Mouse (Mus musculus) intestine, embryonic 14.5 days (tissue): ENCODE results near the gene Rab6b. TPM values are rescaled to one million over a fixed set of nuclear protein-coding genes. Genes with fewer than 3 reads are reported as not detected.
A peak's percentile ranks its signal among the peaks of the same experiment; 100 is the strongest.

ENCODE experiments used
- ATAC-seq: fragments of 200-750 bp; cut with Nextera tagmentation; replicated peaks from 2 replicates; pipeline ENCODE4 v1.8.0; 2017; ENCODE audit warnings: low read depth, moderate number of reproducible peaks, moderate TSS enrichment, moderate library complexity; ENCODE audit not compliant: low FRiP score, low TSS enrichment
- DNase-seq: peaks from one replicate; pipeline ENCODE4 v3.0.0-alpha.2; 2018; ENCODE audit warnings: low spot score
- H3K27ac ChIP-seq: fragments of 300-500 bp; sonication (generic); 2 replicates; pipeline ENCODE4 v1.5.1; 2014; ENCODE audit warnings: low read depth, mild to moderate bottlenecking, control low read depth
- H3K27me3 ChIP-seq: fragments of 300-500 bp; sonication (generic); replicated peaks from 2 replicates; pipeline ENCODE4 v1.6.1; 2014; ENCODE audit warnings: low read length, control low read depth; ENCODE audit not compliant: control insufficient read depth, insufficient read depth
- H3K36me3 ChIP-seq: fragments of 300-500 bp; sonication (generic); 2 replicates; pipeline ENCODE4 v1.6.1; 2014; ENCODE audit warnings: low read length, control low read depth; ENCODE audit not compliant: control insufficient read depth, insufficient read depth
- H3K4me1 ChIP-seq: fragments of 300-500 bp; sonication (generic); replicated peaks from 2 replicates; pipeline ENCODE4 v1.6.1; 2014; ENCODE audit warnings: low read length, control low read depth, mixed read lengths; ENCODE audit not compliant: control insufficient read depth, insufficient read depth
- H3K4me2 ChIP-seq: fragments of 300-500 bp; sonication (generic); 2 replicates; pipeline ENCODE4 v1.6.1; 2014; ENCODE audit warnings: low read length
- H3K4me3 ChIP-seq: fragments of 300-500 bp; sonication (generic); 2 replicates; pipeline ENCODE4 v1.5.1; 2014; ENCODE audit warnings: low read depth, low read length, control low read depth, mixed read lengths
- H3K9ac ChIP-seq: fragments of 300-500 bp; sonication (generic); 2 replicates; pipeline ENCODE4 v1.6.1; 2014; ENCODE audit warnings: mild to moderate bottlenecking, low read length
- H3K9me3 ChIP-seq: fragments of 300-500 bp; sonication (generic); 2 replicates; pipeline ENCODE4 v1.6.1; 2016; ENCODE audit warnings: low read length, control low read depth; ENCODE audit not compliant: control insufficient read depth
- WGBS: fragments of 180-500 bp; shearing (Covaris S2); extraction: QIAGEN DNeasy Blood & Tissue Kit; methylation state at CpG from one replicate; pipeline ENCODE4 v1.1.7; 2014; 5-methylcytosine and 5-hydroxymethylcytosine counted together
- polyA plus RNA-seq: library from polyadenylated mRNA; unstranded; fragments of >200 nt; fragmentation: Nextera tagmentation; extraction: Ambion mirVana; gene quantifications from 2 replicates; pipeline ENCODE4 v1.2.1, GENCODE M21; 2014

The Rab6b gene
- polyA plus RNA-seq, 1 experiment from 2014 or later: 5.6 TPM

- Histone ChIP-seq H3K27me3 (peaks cover 7% of the 10 kb centered on the region), H3K4me2 (no peak overlapping the region), H3K4me1 (no peaks in the 10 kb centered on the region), H3K9ac (no peak overlapping the region), H3K4me3 (no peak overlapping the region), H3K27ac (no peak overlapping the region), H3K9me3 (no peaks in the 10 kb centered on the region), H3K36me3 (no peaks in the 10 kb centered on the region)
- 83% methylated on average over 5 of the region's 5 CpGs for WGBS
- no peak for ATAC-seq
- no peak for DNase-seq
These were observed 7.2 kb downstream of the Rab6b start for GRCm38 (mm10) chr9:103118651-103119275.

DNA sequence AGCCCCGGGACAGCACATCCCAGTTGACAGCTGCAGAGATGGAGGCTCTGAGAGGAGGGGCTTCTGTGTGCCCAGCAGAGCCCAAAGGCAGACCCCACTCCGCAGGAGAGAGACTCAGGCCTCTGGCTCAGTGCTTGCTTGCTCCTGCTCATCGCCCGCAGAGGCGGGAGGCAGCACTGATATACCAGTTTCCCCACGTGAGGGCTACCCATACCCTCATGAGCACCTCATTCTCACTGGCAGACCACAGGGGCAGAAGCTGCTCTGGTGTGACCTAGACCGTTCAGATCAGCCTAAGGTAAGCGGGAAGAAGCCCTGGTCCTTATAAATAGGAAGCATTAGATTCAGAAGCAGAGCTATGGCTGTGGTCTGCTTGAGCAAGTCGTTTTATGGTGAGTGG lies 8.2 kb downstream of the Rab6b start:
- 85% methylated on average over 9 of the region's 9 CpGs for WGBS
- ATAC-seq: no peak
- Histone ChIP-seq H3K9ac (no peak overlapping the region), H3K36me3 (no peaks in the 10 kb centered on the region), H3K27me3 (no peaks in the 10 kb centered on the region; the same call in 1 of the 2 replicates), H3K4me2 (no peak overlapping the region), H3K9me3 (no peaks in the 10 kb centered on the region), H3K4me3 (no peak overlapping the region), H3K4me1 (no peaks in the 10 kb centered on the region), H3K27ac (no peak overlapping the region)
- DNase-seq: no peak

DNA sequence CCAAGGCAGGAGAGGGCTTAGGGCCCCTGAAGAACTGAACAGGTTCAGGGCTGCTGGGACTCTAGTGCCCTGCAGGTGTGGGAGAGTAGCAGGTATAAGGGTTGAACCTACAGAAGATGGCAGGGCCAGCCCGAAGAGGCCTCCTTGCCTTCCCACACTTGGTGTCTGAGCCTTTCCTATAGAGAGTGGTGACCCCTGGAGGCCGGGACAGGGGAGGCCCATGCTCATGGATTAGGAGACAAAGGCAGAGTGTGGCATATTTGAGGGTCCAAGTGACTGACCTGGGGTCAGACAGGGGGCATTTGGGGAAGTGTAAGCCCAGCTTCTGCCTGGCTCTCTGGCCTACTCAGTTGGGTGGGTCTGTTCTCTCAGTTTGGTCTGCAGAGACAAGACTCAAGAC lies 8.6 kb downstream of the Rab6b start:
- Histone ChIP-seq H3K27ac (no peak overlapping the region), H3K4me2 (no peak overlapping the region), H3K36me3 (no peaks in the 10 kb centered on the region), H3K4me1 (no peaks in the 10 kb centered on the region), H3K9me3 (no peaks in the 10 kb centered on the region), H3K4me3 (no peak overlapping the region), H3K9ac (no peak overlapping the region), H3K27me3 (no peaks in the 10 kb centered on the region)
- no peak for ATAC-seq
- DNase-seq: no peak
- 51% methylated on average over 2 of the region's 2 CpGs for WGBS

- Histone ChIP-seq H3K4me2 (no peak overlapping the region), H3K9me3 (no peaks in the 10 kb centered on the region), H3K4me3 (no peak overlapping the region), H3K27me3 (no peaks in the 10 kb centered on the region), H3K36me3 (no peaks in the 10 kb centered on the region), H3K4me1 (no peaks in the 10 kb centered on the region), H3K27ac (no peak overlapping the region), H3K9ac (no peak overlapping the region)
- WGBS: 82% methylated on average over 7 of the region's 7 CpGs
- ATAC-seq: no peak
- DNase-seq: no peak
These were observed 10.0 kb downstream of the Rab6b start for GRCm38 (mm10) chr9:103121546-103121945.

- Histone ChIP-seq H3K36me3 (no peaks in the 10 kb centered on the region), H3K4me1 (no peaks in the 10 kb centered on the region), H3K27me3 (no peaks in the 10 kb centered on the region), H3K9ac (no peak overlapping the region), H3K4me2 (no peak overlapping the region), H3K4me3 (no peak overlapping the region), H3K9me3 (no peaks in the 10 kb centered on the region), H3K27ac (no peak overlapping the region)
- no peak for ATAC-seq
- DNase-seq: no peak
- WGBS: 90% methylated on average over 4 of the region's 4 CpGs
These were observed 13.2 kb downstream of the Rab6b start for GRCm38 (mm10) chr9:103124746-103125145.

DNA sequence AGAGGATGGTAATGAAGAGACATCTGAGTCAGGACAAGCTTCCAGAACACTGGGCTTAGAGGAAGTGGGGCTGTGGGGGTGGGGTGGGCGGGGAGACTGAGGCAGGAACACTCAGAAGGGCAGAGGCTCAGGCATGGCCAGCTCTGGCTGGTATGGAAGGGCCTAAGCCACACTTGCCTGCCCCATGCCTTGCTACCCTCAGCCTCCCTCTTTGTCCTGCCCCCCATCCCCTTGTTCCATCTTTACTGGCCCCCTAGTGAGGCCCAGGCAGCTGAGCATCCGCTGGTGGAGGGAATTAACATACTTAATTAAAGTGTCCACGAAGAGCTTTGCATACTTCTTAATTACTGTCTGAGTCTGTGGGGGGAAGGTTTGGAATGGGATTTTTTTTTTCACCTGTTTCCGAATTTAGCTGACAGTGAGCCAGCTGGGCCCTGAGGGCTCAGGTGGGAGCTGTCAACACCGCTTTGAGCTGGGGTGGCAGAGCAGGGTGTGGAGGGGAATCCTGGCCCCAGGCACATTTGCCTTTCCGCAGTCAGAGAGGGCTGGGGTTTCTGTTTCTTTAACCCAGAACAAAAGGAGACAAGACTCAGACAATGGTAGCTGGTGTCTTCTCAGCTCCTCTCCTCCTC lies 22.0 kb downstream of the Rab6b start:
- H3K4me2 ChIP-seq: no peak overlapping the region
- H3K27ac ChIP-seq: no peak overlapping the region
- H3K4me3 ChIP-seq: no peak overlapping the region
- WGBS: 47% methylated on average over 6 of the region's 6 CpGs
- H3K27me3 ChIP-seq: no peaks in the 10 kb centered on the region
- ATAC-seq (no peak), DNase-seq (no peak)
- H3K4me1 ChIP-seq: no peaks in the 10 kb centered on the region
- no peaks in the 10 kb centered on the region for H3K36me3 ChIP-seq
- no peak overlapping the region for H3K9ac ChIP-seq
- H3K9me3 ChIP-seq: no peaks in the 10 kb centered on the region

- Histone ChIP-seq H3K9me3 (no peaks in the 10 kb centered on the region), H3K9ac (no peak overlapping the region), H3K27ac (no peak overlapping the region), H3K4me3 (no peak overlapping the region), H3K4me1 (no peaks in the 10 kb centered on the region), H3K4me2 (no peak overlapping the region), H3K27me3 (no peaks in the 10 kb centered on the region), H3K36me3 (no peaks in the 10 kb centered on the region)
- peak; percentile 79 for ATAC-seq
- WGBS: 41% methylated on average over 9 of the region's 9 CpGs
- DNase-seq: peak; percentile 64
These were observed 23.0 kb downstream of the Rab6b start for GRCm38 (mm10) chr9:103134450-103135030.

GRCm38 (mm10) chr9:103139481-103139880 lies 27.9 kb downstream of the Rab6b start:
- H3K9me3 ChIP-seq: no peaks in the 10 kb centered on the region
- H3K4me1 ChIP-seq: no peaks in the 10 kb centered on the region; the same call in 1 of the 2 replicates
- no peaks in the 10 kb centered on the region for H3K27me3 ChIP-seq
- ATAC-seq: no peak
- H3K27ac ChIP-seq: no peak overlapping the region
- WGBS: 61% methylated on average over 6 of the region's 6 CpGs
- no peaks in the 10 kb centered on the region for H3K36me3 ChIP-seq
- H3K4me2 ChIP-seq: no peak overlapping the region
- no peak overlapping the region for H3K4me3 ChIP-seq
- no peak overlapping the region for H3K9ac ChIP-seq
- DNase-seq: no peak

- 82% methylated on average over 6 of the region's 6 CpGs for WGBS
These were observed 28.8 kb downstream of the Rab6b start for GRCm38 (mm10) chr9:103140384-103140783.

More at GRCm38 (mm10) chr9:103140384-103140783, 28.8 kb downstream of the Rab6b start:
- H3K4me1 ChIP-seq: no peaks in the 10 kb centered on the region; the same call in 1 of the 2 replicates
- no peak overlapping the region for H3K9ac ChIP-seq
- H3K9me3 ChIP-seq: no peaks in the 10 kb centered on the region
- no peak overlapping the region for H3K4me2 ChIP-seq
- no peak overlapping the region for H3K27ac ChIP-seq
- no peaks in the 10 kb centered on the region for H3K36me3 ChIP-seq
- ATAC-seq: no peak
- DNase-seq: no peak
- H3K4me3 ChIP-seq: no peak overlapping the region
- no peaks in the 10 kb centered on the region for H3K27me3 ChIP-seq
